Mouse (Mus musculus) liver, adult (tissue): ENCODE data around the gene Cnksr1.

Experiments
- GATA4 ChIP-seq: IDR thresholded peaks from 2 replicates; pipeline ENCODE4 v1.6.1; 2014; ENCODE audit warnings: mild to moderate bottlenecking, low read length; ENCODE audit not compliant: insufficient replicate concordance

Gene Cnksr1

GRCm38 (mm10) chr4:134245148-134245843 is 7.1 kb upstream of the Cnksr1 start, which contains the start of gene Zfp593:
TSS of gene Zfp593 (minus strand) at chr4:134245592.
- no peak for TF ChIP-seq GATA4

- TF ChIP-seq GATA4 = no peak
Measured at GRCm38 (mm10) chr4:134243516-134244250, 5.5 kb upstream of the Cnksr1 start, which contains the start of gene E130218I03Rik. TSS of gene E130218I03Rik (plus strand) at chr4:134243662.

GRCm38 (mm10) chr4:134238686-134239085 is 487 bp upstream of the Cnksr1 start:
- no peak for TF ChIP-seq GATA4

- no peak for TF ChIP-seq GATA4
Measured at GRCm38 (mm10) chr4:134237582-134238278, 469 bp downstream of the Cnksr1 start.

GRCm38 (mm10) chr4:134234876-134235275 is 3.3 kb downstream of the Cnksr1 start:
- no peak for TF ChIP-seq GATA4

GRCm38 (mm10) chr4:134230431-134230830 is 7.8 kb downstream of the Cnksr1 start:
- TF ChIP-seq GATA4 = no peak

- no peak for TF ChIP-seq GATA4
Measured at GRCm38 (mm10) chr4:134227194-134227593, 11.0 kb downstream of the Cnksr1 start, which contains the start of gene Catsper4. TSS of gene Catsper4 (minus strand) at chr4:134227383.

GRCm38 (mm10) chr4:134222793-134223600 is 15.2 kb downstream of the Cnksr1 start:
- TF ChIP-seq GATA4 = no peak

GRCm38 (mm10) chr4:134206488-134207053 is 31.6 kb downstream of the Cnksr1 start:
- TF ChIP-seq GATA4 = no peak

- TF ChIP-seq GATA4 = no peak
Measured at GRCm38 (mm10) chr4:134203340-134203896, 34.8 kb downstream of the Cnksr1 start.

GRCm38 (mm10) chr4:134202904-134203303 is 35.3 kb downstream of the Cnksr1 start, which contains the start of gene Gm7534:
TSS of gene Gm7534 (minus strand) at chr4:134203004.
- TF ChIP-seq GATA4 = no peak

- TF ChIP-seq GATA4 = no peak
Measured at GRCm38 (mm10) chr4:134199371-134199770, 38.8 kb downstream of the Cnksr1 start.

- TF ChIP-seq GATA4 = no peak
Measured at GRCm38 (mm10) chr4:134186268-134186667, 51.9 kb downstream of the Cnksr1 start.

- no peak for TF ChIP-seq GATA4
Measured at GRCm38 (mm10) chr4:134185569-134185968, 52.6 kb downstream of the Cnksr1 start.
